Mouse (Mus musculus) megakaryocyte, embryonic 14.5 days (primary cell): ENCODE measurements around the gene Dnajb8.

Source experiments
- FLI1 ChIP-seq: IDR thresholded peaks from 2 replicates; pipeline ENCODE4 v1.6.1; 2012; ENCODE audit warnings: low read length, inconsistent platforms, mixed read lengths
- GATA1 ChIP-seq: IDR thresholded peaks from 3 replicates; pipeline ENCODE4 v1.6.1; 2012; ENCODE audit warnings: mixed read lengths, low read length, inconsistent platforms, borderline replicate concordance

GRCm38 (mm10) chr6:88266055-88266454 lies 44.0 kb downstream of the Dnajb8 start:
- TF ChIP-seq GATA1, result no peak
- no peak for TF ChIP-seq FLI1
